Mouse (Mus musculus) megakaryocyte, embryonic 14.5 days (primary cell): ENCODE results near the gene Pou6f1. TPM values are rescaled to one million over a fixed set of nuclear protein-coding genes. Genes with fewer than 3 reads are reported as not detected.

Source experiments
- H3K27me3 ChIP-seq: replicated peaks from 2 replicates; pipeline ENCODE3; 2012; ENCODE audit warnings: inconsistent platforms
- H3K36me3 ChIP-seq: replicated peaks from 2 replicates; pipeline ENCODE3; 2012; ENCODE audit warnings: low read length, inconsistent platforms, mixed read lengths
- H3K4me1 ChIP-seq: 2 replicates; pipeline ENCODE4 v1.6.1; 2012; ENCODE audit warnings: inconsistent platforms
- H3K4me3 ChIP-seq: replicated peaks from 2 replicates; pipeline ENCODE3; 2012; ENCODE audit warnings: moderate library complexity, mild to moderate bottlenecking, inconsistent platforms
- H3K9me3 ChIP-seq: 2 replicates; pipeline ENCODE4 v1.6.1; 2012; ENCODE audit warnings: inconsistent platforms
- FLI1 ChIP-seq: IDR thresholded peaks from 2 replicates; pipeline ENCODE4 v1.6.1; 2012; ENCODE audit warnings: low read length, inconsistent platforms, mixed read lengths
- GATA1 ChIP-seq: IDR thresholded peaks from 3 replicates; pipeline ENCODE4 v1.6.1; 2012; ENCODE audit warnings: mixed read lengths, low read length, inconsistent platforms, borderline replicate concordance
- polyA plus RNA-seq: library from polyadenylated mRNA; stranded (reverse); fragments of >175 nt; gene quantifications from 2 replicates; pipeline ENCODE4 v1.2.3, GENCODE M21; 2012; ENCODE audit warnings: low replicate concordance; ENCODE audit not compliant: insufficient read depth

Gene Pou6f1
- polyA plus RNA-seq, 1 experiment: 2.9 TPM

- Histone ChIP-seq H3K27me3 (peaks cover 79% of the 10 kb centered on the region), H3K9me3 (no peaks in the 10 kb centered on the region), H3K36me3 (no peaks in the 10 kb centered on the region), H3K4me3 (no peak overlapping the region), H3K4me1 (peaks cover 8% of the 10 kb centered on the region; the same call in 1 of the 2 replicates)
- TF ChIP-seq GATA1: no peak
- TF ChIP-seq FLI1: no peak
Observed at GRCm38 (mm10) chr15:100580108-100580507, 19.7 kb downstream of the Pou6f1 start.

- no peaks in the 10 kb centered on the region for H3K9me3 ChIP-seq
- no peak for TF ChIP-seq FLI1
- TF ChIP-seq GATA1: no peak
- peaks cover 4% of the 10 kb centered on the region; the same call in 1 of the 2 replicates for H3K4me1 ChIP-seq
- H3K4me3 ChIP-seq: peak overlapping the region; percentile 33
- peaks cover 87% of the 10 kb centered on the region for H3K27me3 ChIP-seq
- no peaks in the 10 kb centered on the region for H3K36me3 ChIP-seq
Observed at GRCm38 (mm10) chr15:100577972-100578371, 21.8 kb downstream of the Pou6f1 start.

GRCm38 (mm10) chr15:100576810-100577209 lies 23.0 kb downstream of the Pou6f1 start:
- no peaks in the 10 kb centered on the region for H3K36me3 ChIP-seq
- H3K27me3 ChIP-seq: peaks cover 77% of the 10 kb centered on the region
- peaks cover 4% of the 10 kb centered on the region; the same call in 1 of the 2 replicates for H3K4me1 ChIP-seq
- H3K9me3 ChIP-seq: no peaks in the 10 kb centered on the region
- TF ChIP-seq GATA1: no peak
- no peak for TF ChIP-seq FLI1
- H3K4me3 ChIP-seq: no peak overlapping the region

- Histone ChIP-seq H3K4me3 (no peak overlapping the region), H3K4me1 (peaks cover 4% of the 10 kb centered on the region; the same call in 1 of the 2 replicates), H3K36me3 (no peaks in the 10 kb centered on the region), H3K27me3 (peaks cover 75% of the 10 kb centered on the region), H3K9me3 (no peaks in the 10 kb centered on the region)
- no peak for TF ChIP-seq FLI1
- no peak for TF ChIP-seq GATA1
Observed at GRCm38 (mm10) chr15:100576392-100576791, 23.4 kb downstream of the Pou6f1 start.

GRCm38 (mm10) chr15:100575366-100575765 lies 24.4 kb downstream of the Pou6f1 start:
- no peak overlapping the region for H3K4me3 ChIP-seq
- no peak for TF ChIP-seq FLI1
- TF ChIP-seq GATA1: no peak
- no peaks in the 10 kb centered on the region for H3K36me3 ChIP-seq
- H3K4me1 ChIP-seq: peaks cover 4% of the 10 kb centered on the region; the same call in 1 of the 2 replicates
- H3K9me3 ChIP-seq: no peaks in the 10 kb centered on the region
- peaks cover 74% of the 10 kb centered on the region for H3K27me3 ChIP-seq

GRCm38 (mm10) chr15:100574378-100574777 lies 25.4 kb downstream of the Pou6f1 start:
- H3K9me3 ChIP-seq: no peaks in the 10 kb centered on the region
- no peaks in the 10 kb centered on the region for H3K36me3 ChIP-seq
- peaks cover 4% of the 10 kb centered on the region for H3K4me1 ChIP-seq
- TF ChIP-seq FLI1: no peak
- TF ChIP-seq GATA1: no peak
- H3K4me3 ChIP-seq: no peak overlapping the region
- H3K27me3 ChIP-seq: peaks cover 71% of the 10 kb centered on the region

- H3K4me3 ChIP-seq: no peak overlapping the region
- no peak for TF ChIP-seq GATA1
- TF ChIP-seq FLI1: no peak
- H3K27me3 ChIP-seq: peaks cover 71% of the 10 kb centered on the region
- H3K4me1 ChIP-seq: peaks cover 9% of the 10 kb centered on the region
- H3K36me3 ChIP-seq: no peaks in the 10 kb centered on the region
- H3K9me3 ChIP-seq: no peaks in the 10 kb centered on the region
Observed at GRCm38 (mm10) chr15:100573946-100574345, 25.8 kb downstream of the Pou6f1 start.

- Histone ChIP-seq H3K36me3 (no peaks in the 10 kb centered on the region), H3K27me3 (peaks cover 52% of the 10 kb centered on the region), H3K4me3 (no peak overlapping the region), H3K4me1 (peaks cover 16% of the 10 kb centered on the region), H3K9me3 (no peaks in the 10 kb centered on the region)
- no peak for TF ChIP-seq GATA1
- TF ChIP-seq FLI1: no peak
Observed at GRCm38 (mm10) chr15:100569239-100569638, 30.5 kb downstream of the Pou6f1 start.

- H3K36me3 ChIP-seq: no peaks in the 10 kb centered on the region
- H3K4me3 ChIP-seq: no peak overlapping the region
- no peaks in the 10 kb centered on the region for H3K9me3 ChIP-seq
- H3K4me1 ChIP-seq: peaks cover 16% of the 10 kb centered on the region
- peaks cover 39% of the 10 kb centered on the region for H3K27me3 ChIP-seq
- TF ChIP-seq FLI1: no peak
- no peak for TF ChIP-seq GATA1
Observed at GRCm38 (mm10) chr15:100566531-100566930, 33.3 kb downstream of the Pou6f1 start.

- Histone ChIP-seq H3K27me3 (peaks cover 3% of the 10 kb centered on the region), H3K4me3 (no peak overlapping the region), H3K9me3 (no peaks in the 10 kb centered on the region), H3K4me1 (peaks cover 18% of the 10 kb centered on the region; the same call in 1 of the 2 replicates), H3K36me3 (no peaks in the 10 kb centered on the region)
- TF ChIP-seq GATA1: no peak
- no peak for TF ChIP-seq FLI1
Observed at GRCm38 (mm10) chr15:100557705-100558433, 41.9 kb downstream of the Pou6f1 start.

GRCm38 (mm10) chr15:100556378-100556777 lies 43.4 kb downstream of the Pou6f1 start:
- H3K36me3 ChIP-seq: no peaks in the 10 kb centered on the region
- no peaks in the 10 kb centered on the region for H3K9me3 ChIP-seq
- H3K27me3 ChIP-seq: peaks cover 3% of the 10 kb centered on the region
- H3K4me1 ChIP-seq: peaks cover 26% of the 10 kb centered on the region
- no peak overlapping the region for H3K4me3 ChIP-seq
- TF ChIP-seq FLI1 (no peak), GATA1 (no peak)
